Mouse (Mus musculus) monocyte, adult 5-6 weeks (primary cell): ENCODE data around the gene Aarsd1. TPM values are rescaled to one million over a fixed set of nuclear protein-coding genes. Genes with fewer than 3 reads are reported as not detected.
"Not testable (repeated sequence)": the region's sequence is repeated elsewhere in the genome, so short reads cannot be mapped to it uniquely, and the experiment has no call there.

Experiments used
- ATAC-seq: fragments of 153-309, 156-312 bp; replicated peaks from 2 replicates; pipeline ENCODE4 v1.8.0; 2017; ENCODE audit warnings: mild to moderate bottlenecking; ENCODE audit not compliant: low TSS enrichment, insufficient number of reproducible peaks, severe bottlenecking, poor library complexity, low FRiP score
- total RNA-seq: library from RNA; stranded (forward); fragments of 200-1000, 200-491, 200-594 nt; gene quantifications from 3 replicates; pipeline ENCODE4 v1.2.3, GENCODE M21; 2017

The Aarsd1 gene
- total RNA-seq, 1 experiment from 2014 or later: 15.4 TPM

GRCm38 (mm10) chr11:101448899-101449298, 31.5 kb upstream of the Aarsd1 start:
- ATAC-seq: peak; percentile 15; the same call in 1 of the 2 replicates

- ATAC-seq: peak; percentile 93
Observed at GRCm38 (mm10) chr11:101448274-101448746, 30.9 kb upstream of the Aarsd1 start, which contains the start of gene Ifi35. TSS of gene Ifi35 (plus strand) at chr11:101448407.

- ATAC-seq: no peak
Observed at GRCm38 (mm10) chr11:101447786-101448185, 30.4 kb upstream of the Aarsd1 start.

GRCm38 (mm10) chr11:101446860-101447259, 29.4 kb upstream of the Aarsd1 start:
- ATAC-seq: not testable (repeated sequence)

- no peak for ATAC-seq
Observed at GRCm38 (mm10) chr11:101446319-101446718, 28.9 kb upstream of the Aarsd1 start.

GRCm38 (mm10) chr11:101442760-101443159, 25.3 kb upstream of the Aarsd1 start:
- ATAC-seq: no peak

GRCm38 (mm10) chr11:101442127-101442693, 24.8 kb upstream of the Aarsd1 start, which contains the start of gene Rpl27:
TSS of gene Rpl27 (plus strand) at chr11:101442298.
- ATAC-seq: peak; percentile 100

GRCm38 (mm10) chr11:101441450-101442126, 24.2 kb upstream of the Aarsd1 start:
- not testable (repeated sequence) for ATAC-seq

GRCm38 (mm10) chr11:101438006-101438405, 20.6 kb upstream of the Aarsd1 start:
- not testable (repeated sequence) for ATAC-seq

GRCm38 (mm10) chr11:101436916-101437315, 19.5 kb upstream of the Aarsd1 start:
- no peak for ATAC-seq

- no peak for ATAC-seq
Observed at GRCm38 (mm10) chr11:101435831-101436230, 18.4 kb upstream of the Aarsd1 start.

GRCm38 (mm10) chr11:101433396-101433795, 16.0 kb upstream of the Aarsd1 start:
- no peak for ATAC-seq

- ATAC-seq: no peak
Observed at GRCm38 (mm10) chr11:101431327-101431726, 13.9 kb upstream of the Aarsd1 start.

GRCm38 (mm10) chr11:101426165-101426564, 8.8 kb upstream of the Aarsd1 start:
- no peak for ATAC-seq

- peak; percentile 99 for ATAC-seq
Observed at GRCm38 (mm10) chr11:101424925-101425813, 7.8 kb upstream of the Aarsd1 start, which contains the start of the genes Rundc1 and Ptges3l. TSS of gene Rundc1 (plus strand) at chr11:101425085. TSS of gene Ptges3l (minus strand) at chr11:101425333.

- peak; percentile 8; the same call in 1 of the 2 replicates for ATAC-seq
Observed at GRCm38 (mm10) chr11:101424105-101424851, 6.9 kb upstream of the Aarsd1 start, which contains the start of gene Gm27029. TSS of gene Gm27029 (minus strand) at chr11:101424796.

- ATAC-seq: no peak
Observed at GRCm38 (mm10) chr11:101420148-101420547, 2.7 kb upstream of the Aarsd1 start.

- no peak for ATAC-seq
Observed at GRCm38 (mm10) chr11:101419610-101420009, 2.2 kb upstream of the Aarsd1 start.
